Mouse (Mus musculus): ENCODE results near the gene Supt16. TPM values are rescaled to one million over a fixed set of nuclear protein-coding genes. Genes with fewer than 3 reads are reported as not detected.

Supt16 gene
- polyA plus RNA-seq, 2 experiments: 25.2 to 35.6 TPM

DNA sequence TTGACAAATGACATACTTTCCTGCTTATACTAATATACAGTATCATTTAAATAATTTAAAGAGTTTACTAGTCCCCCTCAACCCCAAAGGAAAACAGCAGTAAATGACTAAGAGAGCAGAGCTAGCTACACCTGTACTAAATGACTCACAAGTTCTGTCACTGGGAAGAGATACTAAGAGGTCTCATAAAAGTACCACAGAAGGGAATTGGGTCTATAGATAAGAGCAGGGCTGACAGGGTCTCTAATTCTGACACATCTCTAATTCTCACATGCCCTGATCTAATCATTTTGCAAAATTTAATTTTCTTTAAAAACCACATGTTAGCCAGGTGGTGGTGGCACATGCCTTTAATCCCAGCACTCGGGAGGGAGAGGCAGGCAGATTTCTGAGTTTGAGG, 8.4 kb downstream of the Supt16 start:
- no peak for DNase-seq (ENCODE audit: low read depth in 3 of 3, low spot score in 3 of 3)
- Histone ChIP-seq H3K36me3 (replicated peaks; ENCODE audit: control insufficient read depth, insufficient read depth, low read depth) (peaks cover 20% of the 10 kb centered on the region), H3K4me2 (ENCODE audit: low read depth) (no peak overlapping the region), H3K4me3 (ENCODE audit: insufficient read depth in 1 of 2, low read depth in 2 of 2, low read length in 2 of 2) (no peak overlapping the region), H3K27me3 (ENCODE audit: control insufficient read depth, insufficient read depth, low read length) (no peaks in the 10 kb centered on the region), H3K9ac (replicated peaks) (no peak overlapping the region), H3K9me3 (ENCODE audit: control insufficient read depth, low read length) (no peaks in the 10 kb centered on the region), H3K4me1 (replicated peaks; ENCODE audit: control insufficient read depth in 2 of 2, insufficient read depth in 2 of 2, low read length in 1 of 2) (peaks cover 14 to 21% of the 10 kb centered on the region in 2 experiments), H3K27ac (no peak overlapping the region)
- ATAC-seq (ENCODE audit: insufficient read depth): no peak
- TF ChIP-seq CTCF (IDR thresholded peaks at IDR 0.05; ENCODE audit: low read depth) (no peak), EP300 (IDR thresholded peaks at IDR 0.05; ENCODE audit: low read depth) (no peak)
- 36% methylated on average over 1 of the region's 1 CpGs for WGBS (ENCODE audit: insufficient replicate concordance)

DNA sequence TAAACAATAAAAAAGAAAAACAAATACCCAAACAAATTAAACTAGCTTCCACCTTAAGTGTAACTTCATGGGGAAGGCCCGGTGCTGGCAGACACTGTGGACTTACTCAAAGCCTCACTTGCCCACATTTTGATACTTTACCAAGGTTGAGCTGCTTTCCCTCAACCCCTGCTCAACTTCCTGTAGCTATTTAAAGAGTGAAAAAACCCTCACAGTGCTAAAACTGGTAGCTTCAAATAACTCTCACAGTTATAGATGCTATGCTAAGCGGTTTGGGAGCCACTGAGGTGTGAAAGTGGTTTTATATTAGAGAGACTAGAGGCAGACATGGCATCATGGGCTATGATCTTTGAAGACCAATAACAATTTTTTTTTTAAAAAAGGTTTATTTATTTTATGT, 30.6 kb downstream of the Supt16 start:
- Histone ChIP-seq H3K4me3 (ENCODE audit: insufficient read depth in 1 of 2, low read depth in 2 of 2, low read length in 2 of 2) (no peak overlapping the region), H3K27me3 (ENCODE audit: control insufficient read depth, insufficient read depth, low read length) (no peaks in the 10 kb centered on the region), H3K9me3 (ENCODE audit: control insufficient read depth, low read length) (no peaks in the 10 kb centered on the region), H3K27ac (no peak overlapping the region), H3K36me3 (replicated peaks; ENCODE audit: control insufficient read depth, insufficient read depth, low read depth) (peaks cover 75% of the 10 kb centered on the region), H3K4me1 (replicated peaks; ENCODE audit: control insufficient read depth in 2 of 2, insufficient read depth in 2 of 2, low read length in 1 of 2) (no peaks in the 10 kb centered on the region), H3K9ac (replicated peaks) (no peak overlapping the region), H3K4me2 (ENCODE audit: low read depth) (no peak overlapping the region)
- no peak for ATAC-seq (ENCODE audit: insufficient read depth)
- no peak for DNase-seq (ENCODE audit: low read depth in 3 of 3, low spot score in 3 of 3)
- WGBS (ENCODE audit: insufficient replicate concordance): 70% methylated on average over 2 of the region's 2 CpGs
- TF ChIP-seq CTCF (IDR thresholded peaks at IDR 0.05; ENCODE audit: low read depth) (no peak), EP300 (IDR thresholded peaks at IDR 0.05; ENCODE audit: low read depth) (no peak)

DNA sequence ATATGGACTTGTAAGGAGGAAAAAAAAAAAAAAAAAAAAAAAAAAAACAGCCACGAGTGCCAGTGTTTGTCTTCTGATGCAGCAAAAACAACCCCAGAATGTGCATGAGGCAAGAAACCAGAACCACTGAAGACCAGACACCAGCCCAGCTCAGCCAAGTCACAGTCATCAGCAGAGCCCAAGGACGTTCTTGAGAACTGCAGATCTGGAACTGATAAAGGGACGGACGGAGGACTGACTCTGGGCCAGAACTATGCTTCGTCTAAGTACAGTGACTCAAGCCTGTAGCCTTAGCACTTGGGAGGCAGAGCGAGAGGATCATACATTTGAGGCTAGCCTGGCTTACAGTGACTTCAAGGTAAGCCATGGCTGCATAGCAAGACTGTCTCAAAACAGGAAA, 36.3 kb downstream of the Supt16 start:
- WGBS (ENCODE audit: insufficient replicate concordance): 65% methylated on average over 6 of the region's 6 CpGs
- no peaks in the 10 kb centered on the region for H3K4me1 ChIP-seq (replicated peaks; ENCODE audit: control insufficient read depth in 2 of 2, insufficient read depth in 2 of 2, low read length in 1 of 2)
- TF ChIP-seq EP300 (IDR thresholded peaks at IDR 0.05; ENCODE audit: low read depth) (no peak), CTCF (IDR thresholded peaks at IDR 0.05; ENCODE audit: low read depth) (no peak)
- no peak overlapping the region for H3K9ac ChIP-seq (replicated peaks)
- DNase-seq (ENCODE audit: low read depth in 3 of 3, low spot score in 3 of 3) (no peak), ATAC-seq (ENCODE audit: insufficient read depth) (no peak)
- H3K9me3 ChIP-seq (ENCODE audit: control insufficient read depth, low read length): no peaks in the 10 kb centered on the region
- no peak overlapping the region for H3K4me3 ChIP-seq (ENCODE audit: insufficient read depth in 1 of 2, low read depth in 2 of 2, low read length in 2 of 2)
- peaks cover 69% of the 10 kb centered on the region for H3K36me3 ChIP-seq (replicated peaks; ENCODE audit: control insufficient read depth, insufficient read depth, low read depth)
- H3K4me2 ChIP-seq (ENCODE audit: low read depth): no peak overlapping the region
- no peak overlapping the region for H3K27ac ChIP-seq
- H3K27me3 ChIP-seq (ENCODE audit: control insufficient read depth, insufficient read depth, low read length): no peaks in the 10 kb centered on the region

- 64% methylated on average over 2 of the region's 2 CpGs for WGBS (ENCODE audit: insufficient replicate concordance)
- no peak for ATAC-seq (ENCODE audit: insufficient read depth)
- H3K4me2 ChIP-seq (ENCODE audit: low read depth): no peak overlapping the region
Measured at GRCm38 (mm10) chr14:52155008-52155407, 42.2 kb downstream of the Supt16 start.

DNA sequence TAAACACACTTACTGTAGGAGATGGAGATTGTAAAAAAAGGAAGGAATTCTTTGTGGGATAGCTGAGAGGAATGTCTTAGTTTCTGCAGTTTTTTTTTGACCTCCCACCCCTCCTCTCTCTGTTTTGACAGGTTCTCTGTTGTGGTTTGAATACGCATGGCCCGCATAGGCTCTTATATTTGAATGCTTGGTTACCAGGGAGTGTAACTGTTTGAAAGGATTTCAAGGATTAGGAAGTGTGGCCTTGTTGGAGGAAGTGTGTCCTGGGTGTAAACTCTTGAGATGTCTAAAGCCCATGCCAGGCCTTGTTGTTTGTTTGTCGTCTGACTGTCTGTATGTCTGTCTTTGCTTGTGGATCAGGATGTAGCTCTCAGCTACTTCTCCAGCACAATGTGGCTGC, 44.6 kb downstream of the Supt16 start:
- ATAC-seq (ENCODE audit: insufficient read depth) (no peak), DNase-seq (ENCODE audit: low read depth in 3 of 3, low spot score in 3 of 3) (no peak)
- no peak overlapping the region for H3K4me3 ChIP-seq (ENCODE audit: insufficient read depth in 1 of 2, low read depth in 2 of 2, low read length in 2 of 2)
- H3K27ac ChIP-seq: no peak overlapping the region
- TF ChIP-seq EP300 (IDR thresholded peaks at IDR 0.05; ENCODE audit: low read depth) (no peak), CTCF (IDR thresholded peaks at IDR 0.05; ENCODE audit: low read depth) (no peak)
- no peaks in the 10 kb centered on the region for H3K9me3 ChIP-seq (ENCODE audit: control insufficient read depth, low read length)
- H3K4me1 ChIP-seq (replicated peaks; ENCODE audit: control insufficient read depth in 2 of 2, insufficient read depth in 2 of 2, low read length in 1 of 2): no peaks in the 10 kb centered on the region
- WGBS (ENCODE audit: insufficient replicate concordance): 51% methylated on average over 3 of the region's 3 CpGs
- H3K4me2 ChIP-seq (ENCODE audit: low read depth): no peak overlapping the region
- H3K9ac ChIP-seq (replicated peaks): no peak overlapping the region
- no peaks in the 10 kb centered on the region for H3K27me3 ChIP-seq (ENCODE audit: control insufficient read depth, insufficient read depth, low read length)
- no peaks in the 10 kb centered on the region for H3K36me3 ChIP-seq (replicated peaks; ENCODE audit: control insufficient read depth, insufficient read depth, low read depth)

More at GRCm38 (mm10) chr14:52155008-52155407, 42.2 kb downstream of the Supt16 start:
- DNase-seq (ENCODE audit: low read depth in 3 of 3, low spot score in 3 of 3): no peak
- Histone ChIP-seq H3K27ac (no peak overlapping the region), H3K27me3 (ENCODE audit: control insufficient read depth, insufficient read depth, low read length) (no peaks in the 10 kb centered on the region), H3K4me3 (ENCODE audit: insufficient read depth in 1 of 2, low read depth in 2 of 2, low read length in 2 of 2) (no peak overlapping the region), H3K9ac (replicated peaks) (no peak overlapping the region), H3K36me3 (replicated peaks; ENCODE audit: control insufficient read depth, insufficient read depth, low read depth) (peaks cover 15% of the 10 kb centered on the region), H3K9me3 (ENCODE audit: control insufficient read depth, low read length) (no peaks in the 10 kb centered on the region), H3K4me1 (replicated peaks; ENCODE audit: control insufficient read depth in 2 of 2, insufficient read depth in 2 of 2, low read length in 1 of 2) (no peaks in the 10 kb centered on the region)
- TF ChIP-seq EP300 (IDR thresholded peaks at IDR 0.05; ENCODE audit: low read depth) (no peak), CTCF (IDR thresholded peaks at IDR 0.05; ENCODE audit: low read depth) (no peak)
